Mouse (Mus musculus) effector memory CD4-positive, alpha-beta T cell, adult 7 months (primary cell): ENCODE measurements around the gene 2210016L21Rik. TPM values are rescaled to one million over a fixed set of nuclear protein-coding genes. Genes with fewer than 3 reads are reported as not detected.

Source experiments
- polyA plus RNA-seq: library from polyadenylated mRNA; unstranded; fragments of 100-300 nt; shearing (Covaris generic); gene quantifications from one replicate; pipeline ENCODE4 v1.2.1, GENCODE M21; 2017

2210016L21Rik gene
- polyA plus RNA-seq: 24.9 TPM

DNA sequence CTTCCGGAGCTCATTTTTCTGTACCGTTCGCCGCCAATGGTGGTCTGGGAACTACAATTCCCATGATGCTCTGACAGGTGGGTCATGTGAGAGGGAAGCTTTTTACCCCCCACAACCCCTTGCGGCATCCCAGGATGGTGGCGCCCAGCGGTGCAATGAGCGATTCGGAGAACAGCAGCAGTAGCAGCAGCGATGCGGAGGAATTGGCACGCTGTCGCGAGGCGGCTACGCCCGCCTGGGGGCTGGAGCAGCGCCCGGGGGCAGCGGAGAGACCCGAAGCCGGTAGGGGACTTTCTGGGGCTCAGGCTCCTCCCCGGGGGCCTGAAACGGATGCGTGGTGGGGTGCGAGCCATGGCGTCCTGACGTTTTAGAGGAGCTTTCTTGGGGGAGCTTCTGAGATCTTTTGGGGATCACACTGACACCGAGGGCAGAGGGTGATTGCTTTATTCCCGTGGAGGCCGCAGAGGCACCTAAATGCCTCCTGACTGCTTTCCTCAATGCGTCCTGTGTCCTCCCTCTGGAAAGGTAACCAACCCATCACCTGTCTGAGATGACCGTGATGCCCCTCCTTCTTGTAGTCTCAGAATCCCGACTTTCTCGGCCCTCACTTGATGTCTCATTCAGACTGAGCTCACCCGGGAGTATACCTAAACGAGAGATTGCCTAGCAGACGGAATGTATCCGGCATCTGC is at the start of gene 2210016L21Rik:
Gene 2210016L21Rik (plus strand): TSS at position 85 of the 692 bp plus-strand sequence.

DNA sequence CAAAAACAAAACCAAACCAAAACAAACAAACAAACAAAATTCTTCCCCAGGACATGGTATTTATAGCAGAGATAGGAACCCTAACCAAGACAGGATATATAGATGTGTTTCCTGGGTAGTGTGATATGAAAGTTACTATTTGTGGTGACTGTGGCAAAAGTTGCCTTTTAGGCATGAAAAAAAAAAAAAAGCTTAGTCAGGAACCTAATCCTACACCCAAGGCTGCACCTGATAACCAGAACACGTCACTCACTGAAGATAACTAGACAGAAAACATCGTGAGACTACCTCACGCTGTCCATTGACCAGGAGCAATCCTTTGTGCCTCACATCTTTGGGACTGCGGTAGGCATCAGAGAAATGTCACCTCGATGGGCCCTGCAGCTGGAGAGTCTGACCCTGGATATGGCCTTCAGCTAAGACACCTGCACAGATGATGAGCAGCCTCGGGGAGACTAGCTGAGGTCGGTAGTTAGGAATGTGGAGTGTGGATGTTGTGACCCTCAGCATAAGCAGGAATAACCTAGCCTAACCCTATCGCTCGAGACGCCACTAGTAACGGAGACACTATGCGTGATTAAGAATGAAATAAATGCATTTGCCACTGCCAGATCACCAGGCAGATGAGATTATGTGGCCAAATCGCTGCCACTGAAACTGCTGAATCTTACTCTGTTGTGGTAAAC is 45.1 kb upstream of the 2210016L21Rik start, which contains the start of gene Oasl2:
Gene Oasl2 (plus strand): TSS at position 249 of the 686 bp plus-strand sequence.

DNA sequence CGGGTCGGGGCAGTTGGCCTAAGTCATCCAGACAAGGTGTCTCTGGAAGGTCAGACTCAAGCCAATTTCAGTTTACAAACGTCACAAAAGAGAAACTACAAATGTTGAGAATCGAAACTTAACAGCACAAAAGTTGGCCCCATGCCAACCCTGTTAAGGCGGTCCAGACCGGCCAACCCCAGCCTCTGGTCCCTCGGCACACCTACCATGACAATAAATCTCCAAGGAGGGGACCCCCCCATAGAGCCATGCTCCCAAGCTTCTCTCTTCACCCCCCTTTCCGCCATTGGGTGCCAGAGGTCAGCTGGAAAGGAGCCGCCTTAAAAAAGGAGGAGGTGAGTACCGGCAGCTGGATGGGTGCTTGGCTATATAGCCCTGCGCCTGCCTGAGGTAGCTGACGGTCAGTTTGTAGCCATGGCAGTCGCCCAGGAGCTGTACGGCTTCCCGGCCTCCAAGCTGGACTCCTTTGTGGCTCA is 18.9 kb upstream of the 2210016L21Rik start, which contains the start of gene Oasl1:
Gene Oasl1 (plus strand): TSS at position 243 of the 476 bp plus-strand sequence.

DNA sequence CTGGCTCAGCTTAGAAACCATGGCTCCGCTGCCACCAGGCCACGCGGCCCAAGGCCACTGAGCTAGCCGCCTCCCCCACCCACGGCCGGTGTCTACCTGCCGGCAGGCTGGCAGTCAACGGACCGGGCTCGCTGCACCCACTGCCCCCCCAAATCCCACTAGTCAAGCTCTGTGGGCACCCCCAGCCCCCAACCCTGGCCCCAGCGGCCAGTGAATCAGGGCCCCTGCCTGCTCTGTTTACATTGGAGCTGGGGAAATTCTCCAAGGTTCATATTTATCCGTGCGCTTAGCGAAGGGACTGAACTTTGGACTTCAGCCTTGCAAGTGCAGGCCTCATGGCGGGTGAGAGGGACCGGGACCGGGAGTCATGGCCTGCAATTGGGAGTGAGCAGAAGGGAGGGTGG is 28.9 kb downstream of the 2210016L21Rik start, which contains the start of gene Hnf1a:
Gene Hnf1a (minus strand): TSS at position 271 of the 404 bp plus-strand sequence.

Other genes with a start within 250 kb of the 2210016L21Rik start
- gene Tchp, start 234.4 kb upstream of the 2210016L21Rik start, polyA plus RNA-seq: 15.8 TPM
- 124 TPM for gene Ankrd13a, start 167.5 kb upstream of the 2210016L21Rik start, polyA plus RNA-seq
- 97.3 TPM for gene Git2, start 166.6 kb upstream of the 2210016L21Rik start, polyA plus RNA-seq
- gene 1500011B03Rik, start 118.7 kb upstream of the 2210016L21Rik start, polyA plus RNA-seq: 41.1 TPM
- gene 4930519G04Rik, start 88.5 kb upstream of the 2210016L21Rik start, polyA plus RNA-seq: not detected
- gene Gm9936, start 83.5 kb upstream of the 2210016L21Rik start, polyA plus RNA-seq: not detected
- gene Oasl2, start 45.2 kb upstream of the 2210016L21Rik start, polyA plus RNA-seq: 19.3 TPM
- 8.6 TPM for gene Oasl1, start 18.9 kb upstream of the 2210016L21Rik start, polyA plus RNA-seq
- not detected for gene Hnf1a, start 28.9 kb downstream of the 2210016L21Rik start, polyA plus RNA-seq
- 60.2 TPM for gene Sppl3, start 69.0 kb downstream of the 2210016L21Rik start, polyA plus RNA-seq
- 2.4 TPM for gene Gm10401, start 156.1 kb downstream of the 2210016L21Rik start, polyA plus RNA-seq
- 15.6 TPM for gene Acads, start 177.2 kb downstream of the 2210016L21Rik start, polyA plus RNA-seq
- gene Unc119b, start 192.8 kb downstream of the 2210016L21Rik start, polyA plus RNA-seq: 61.3 TPM
- gene Mlec, start 216.0 kb downstream of the 2210016L21Rik start, polyA plus RNA-seq: 61.4 TPM